Mouse (Mus musculus) ES-E14 (cell line): Measurements from ENCODE around the gene Syt9. TPM values are rescaled to one million over a fixed set of nuclear protein-coding genes. Genes with fewer than 3 reads are reported as not detected.
A peak's percentile ranks its signal among the peaks of the same experiment; 100 is the strongest.

Experiments
- DNase-seq: peaks from one replicate; pipeline ENCODE4 v3.0.0-alpha.2; 2013; ENCODE audit warnings: low read depth, low spot score
- H3K27ac ChIP-seq: 2 replicates; pipeline ENCODE4 v1.5.1; 2012; ENCODE audit warnings: low read depth, mild to moderate bottlenecking, low read length, moderate library complexity, mixed read lengths; ENCODE audit not compliant: poor library complexity, insufficient read depth, severe bottlenecking
- H3K36me3 ChIP-seq: 2 replicates; pipeline ENCODE4 v1.6.1; 2012; ENCODE audit warnings: mild to moderate bottlenecking, low read length, moderate library complexity, mixed read lengths; ENCODE audit not compliant: control insufficient read depth, poor library complexity, insufficient read depth, severe bottlenecking
- H3K4me1 ChIP-seq, 2 experiments: fragments of 150-350 bp in 1 of 2; sonication (generic) in 1 of 2; 2 replicates each; pipeline ENCODE4 v1.6.1; 2012; ENCODE audit warnings: low read length in 2 of 2, mild to moderate bottlenecking in 1 of 2, mixed read lengths in 1 of 2; ENCODE audit not compliant: control insufficient read depth in 2 of 2, insufficient read depth in 2 of 2, poor library complexity in 1 of 2
- H3K4me3 ChIP-seq, 2 experiments: fragments of 150-350 bp in 1 of 2; sonication (generic) in 1 of 2; 2 replicates each; pipeline ENCODE4 v1.5.1; 2012; ENCODE audit warnings: low read length in 2 of 2, low read depth in 1 of 2, mild to moderate bottlenecking in 1 of 2, mixed read lengths in 1 of 2; ENCODE audit not compliant: insufficient read depth in 1 of 2, poor library complexity in 1 of 2, severe bottlenecking in 1 of 2
- H3K9ac ChIP-seq: 2 replicates; pipeline ENCODE4 v1.6.1; 2012; ENCODE audit warnings: low read depth, mild to moderate bottlenecking, low read length, mixed read lengths; ENCODE audit not compliant: poor library complexity, insufficient read depth, severe bottlenecking
- H3K9me3 ChIP-seq: fragments of 150-350 bp; sonication (generic); 2 replicates; pipeline ENCODE4 v1.6.1; 2012; ENCODE audit warnings: low read depth, mild to moderate bottlenecking, low read length; ENCODE audit not compliant: control insufficient read depth, insufficient read depth
- CHD2 ChIP-seq: IDR thresholded peaks from 2 replicates; pipeline ENCODE4 v1.6.1; 2014; ENCODE audit warnings: mild to moderate bottlenecking, low read depth, low read length, inconsistent platforms
- HCFC1 ChIP-seq: IDR thresholded peaks from 2 replicates; pipeline ENCODE4 v1.6.1; 2012; ENCODE audit warnings: low read length, inconsistent platforms, borderline replicate concordance; ENCODE audit not compliant: insufficient read depth
- MAFK ChIP-seq: IDR thresholded peaks from 2 replicates; pipeline ENCODE4 v1.6.1; 2014; ENCODE audit warnings: mild to moderate bottlenecking, low read depth, low read length, inconsistent platforms; ENCODE audit not compliant: insufficient read depth
- ZC3H11A ChIP-seq: IDR thresholded peaks from 2 replicates; pipeline ENCODE4 v1.6.1; 2012; ENCODE audit warnings: low read depth, mild to moderate bottlenecking, inconsistent platforms, low read length, borderline replicate concordance
- ZNF384 ChIP-seq: IDR thresholded peaks from 2 replicates; pipeline ENCODE4 v1.6.1; 2012; ENCODE audit warnings: low read depth, low read length, inconsistent platforms
- in situ Hi-C, 2 experiments: fragments of 600-800 bp; cut with MboI; formaldehyde crosslinking; loops; one replicate each; pipeline ENCODE4 v1.15.1; 2025; ENCODE audit warnings: low sequenced_read_pairs in 2 of 2, inconsistent platforms in 1 of 2; ENCODE audit not compliant: unreplicated experiment in 2 of 2
- total RNA-seq: library from RNA; depleted of rRNA; stranded (reverse); fragments of 300-350 nt; gene quantifications from 2 replicates; pipeline ENCODE4 v1.2.3, GENCODE M21; 2012; rRNA removed

The Syt9 gene
- 8.4 and 12.0 TPM in 2 replicates for total RNA-seq

- Histone ChIP-seq H3K9ac (peak within 1 kb of the TSS; percentile 87), H3K36me3 (no peaks in the 10 kb centered on the region; the same call in 1 of the 2 replicates), H3K4me1 (peaks cover 5% of the 10 kb centered on the region in 2 experiments; a peak in 2 of 4 replicates), H3K4me3 (peak within 1 kb of the TSS; percentile 92 to 95), H3K9me3 (no peaks in the 10 kb centered on the region), H3K27ac (peak within 1 kb of the TSS; percentile 48; the same call in 1 of the 2 replicates)
- in situ Hi-C loops, result no loop called here
- DNase-seq, result peak; percentile 51
- TF ChIP-seq ZNF384, result no peak
- 0 out of 2 replicates have a peak, but pooled peaks have one; percentile 40 for TF ChIP-seq HCFC1
Measured at GRCm38 (mm10) chr7:107370232-107371125, at the start of gene Syt9. TSS of gene Syt9 (plus strand) at chr7:107370728.

DNA sequence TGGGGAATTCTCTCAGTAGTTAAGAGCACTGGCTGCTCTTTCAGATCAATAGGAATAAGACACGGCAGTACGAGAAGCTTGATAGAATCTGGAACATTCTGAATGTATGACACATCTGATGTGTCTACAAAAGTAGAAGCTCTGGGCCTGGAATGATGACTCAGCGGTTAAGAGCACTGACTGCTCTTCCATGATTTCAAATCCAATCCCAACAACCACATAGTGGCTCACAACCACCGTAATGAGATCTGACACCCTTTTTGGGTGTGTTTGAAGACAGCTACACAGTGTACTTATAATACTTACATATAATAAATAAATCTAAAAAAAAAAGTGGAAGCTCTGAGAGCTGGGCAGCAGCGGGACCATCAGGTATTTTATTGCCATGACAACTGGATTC is 31.5 kb upstream of the Syt9 start:
- Histone ChIP-seq H3K9ac (no peak overlapping the region), H3K27ac (peak overlapping the region; percentile 93), H3K9me3 (peaks cover 24% of the 10 kb centered on the region), H3K4me1 (peaks cover 8 to 9% of the 10 kb centered on the region in 2 experiments), H3K4me3 (no peak overlapping the region), H3K36me3 (no peaks in the 10 kb centered on the region; the same call in 1 of the 2 replicates)
- in situ Hi-C loops, result no loop called here
- DNase-seq, result no peak
- TF ChIP-seq MAFK (peak; percentile 93), CHD2 (no peak)

- in situ Hi-C loops, result no loop called here
- TF ChIP-seq ZC3H11A (no peak), CHD2 (0 out of 2 replicates have a peak, but pooled peaks have one; percentile 9), ZNF384 (no peak), HCFC1 (no peak)
- no peaks in the 10 kb centered on the region for H3K36me3 ChIP-seq
- H3K27ac ChIP-seq, result peak overlapping the region; percentile 93
- H3K4me1 ChIP-seq, result peaks cover 8 to 9% of the 10 kb centered on the region in 2 experiments
- H3K4me3 ChIP-seq, result no peak overlapping the region
- peaks cover 24% of the 10 kb centered on the region for H3K9me3 ChIP-seq
- peak; percentile 81 for DNase-seq
- no peak overlapping the region for H3K9ac ChIP-seq
Measured at GRCm38 (mm10) chr7:107339560-107340057, 30.9 kb upstream of the Syt9 start.

DNA sequence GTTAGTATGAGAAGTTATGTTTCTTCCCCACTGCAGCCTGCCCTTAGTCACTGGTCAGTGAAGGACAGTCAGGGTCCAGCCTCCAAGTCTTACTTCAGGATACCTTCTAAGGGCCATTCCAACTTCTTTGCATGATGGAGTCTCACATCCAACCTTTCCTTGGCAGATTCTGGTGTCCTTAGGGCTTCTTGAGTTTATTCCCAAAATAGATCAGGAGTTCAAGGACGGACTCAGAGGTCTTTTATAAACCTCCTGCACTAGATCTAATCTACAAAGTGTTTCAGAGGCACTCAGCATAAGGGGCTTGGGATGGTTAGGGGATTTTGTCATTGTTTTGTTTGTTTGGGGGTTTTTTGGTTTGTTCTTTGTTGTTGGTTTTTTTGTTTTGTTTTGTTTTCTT is 30.3 kb upstream of the Syt9 start:
- Histone ChIP-seq H3K27ac (peak overlapping the region; percentile 87; the same call in 1 of the 2 replicates), H3K36me3 (no peaks in the 10 kb centered on the region), H3K4me1 (peaks cover 8 to 9% of the 10 kb centered on the region in 2 experiments), H3K4me3 (no peak overlapping the region), H3K9ac (no peak overlapping the region), H3K9me3 (peaks cover 22% of the 10 kb centered on the region)
- in situ Hi-C loops, result no loop called here
- no peak for TF ChIP-seq MAFK
- TF ChIP-seq ZNF384, result no peak
- no peak for TF ChIP-seq ZC3H11A
- TF ChIP-seq HCFC1, result no peak
- no peak for TF ChIP-seq CHD2
- DNase-seq, result peak; percentile 12
